Mouse (Mus musculus) gastrocnemius, postnatal 4 days (tissue): ENCODE measurements around the gene Serpinb9d. TPM values are rescaled to one million over a fixed set of nuclear protein-coding genes. Genes with fewer than 3 reads are reported as not detected.
"Not testable (repeated sequence)": the region's sequence is repeated elsewhere in the genome, so short reads cannot be mapped to it uniquely, and the experiment has no call there.

Experiments used
- DNase-seq, 2 experiments: peaks; one replicate each; pipeline ENCODE4 v3.0.0; 2021 to 2022; ENCODE audit warnings: low spot score in 2 of 2, mixed read lengths in 2 of 2
- long read RNA-seq, 2 experiments: library from polyadenylated mRNA; stranded (forward); transcript quantifications; one replicate each; pipeline ENCODE4 v2.0.0; 2021
- total RNA-seq, 2 experiments: library from RNA; stranded (reverse); gene quantifications; 2 replicates each; pipeline ENCODE4 v1.2.3; 2021

The Serpinb9d gene
- total RNA-seq, result not detected
- long read RNA-seq, experiment 1, result 0 reads
- long read RNA-seq, experiment 2, result 0 reads

- no peak for DNase-seq
Measured at GRCm38 (mm10) chr13:33192659-33193058, at the start of gene Serpinb9d. TSS of gene Serpinb9d (plus strand) at chr13:33192959.

- no peak for DNase-seq
Measured at GRCm38 (mm10) chr13:33159642-33160041, 33.1 kb upstream of the Serpinb9d start, which contains the start of gene Serpinb9c. TSS of gene Serpinb9c (minus strand) at chr13:33159742.

GRCm38 (mm10) chr13:33190486-33190885 lies 2.3 kb upstream of the Serpinb9d start:
- not testable (repeated sequence) for DNase-seq

GRCm38 (mm10) chr13:33199740-33200139 lies 7.0 kb downstream of the Serpinb9d start:
- DNase-seq, result no peak

GRCm38 (mm10) chr13:33249312-33249711 lies 56.6 kb downstream of the Serpinb9d start, which contains the start of gene Serpinb9e:
TSS of gene Serpinb9e (plus strand) at chr13:33249612.
- not testable (repeated sequence) for DNase-seq

Other genes with a start within 250 kb of the Serpinb9d start
- 1 to 10 TPM; 2.1 to 2.4 TPM for gene Serpinb6b, start 227.8 kb upstream of the Serpinb9d start, total RNA-seq
- 1 to 10 TPM; 3.4 to 4.1 TPM for gene Serpinb9, start 189.7 kb upstream of the Serpinb9d start, total RNA-seq
- under 1 TPM; 0.17 to 0.26 TPM for gene Serpinb9b, start 165.5 kb upstream of the Serpinb9d start, total RNA-seq
- gene Serpinb1b, start 114.4 kb upstream of the Serpinb9d start, total RNA-seq, result under 1 TPM; 0.22 to 0.36 TPM
- gene Serpinb9c, start 33.2 kb upstream of the Serpinb9d start, total RNA-seq, result not detected
- not detected for gene Serpinb9e, start 56.7 kb downstream of the Serpinb9d start, total RNA-seq
- gene Serpinb9f, start 131.1 kb downstream of the Serpinb9d start, total RNA-seq, result not detected
- not detected for gene Gm11397, start 202.8 kb downstream of the Serpinb9d start, total RNA-seq